Mouse (Mus musculus): ENCODE results near the gene Hdlbp. TPM values are rescaled to one million over a fixed set of nuclear protein-coding genes. Genes with fewer than 3 reads are reported as not detected.

Hdlbp gene
- total and polyA plus RNA-seq, 3 experiments = 141 to 1,954 (median 271) TPM

GRCm38 (mm10) chr1:93403403-93403802, 75.2 kb downstream of the Hdlbp start:
- H3K9me3 ChIP-seq (replicated peaks; ENCODE audit: insufficient read depth, low read length) = no peaks in the 10 kb centered on the region
- peak; percentile 51; the same call in 1 of the 2 replicates for TF ChIP-seq ELF1 (IDR thresholded peaks at IDR 0.05; ENCODE audit: low read depth, low read length)
- no peak for TF ChIP-seq ZNF384 (IDR thresholded peaks at IDR 0.05; ENCODE audit: low read depth, low read length)
- no peak for TF ChIP-seq BHLHE40 (IDR thresholded peaks at IDR 0.05; ENCODE audit: borderline replicate concordance, low read depth, low read length)
- no peaks in the 10 kb centered on the region for H3K79me2 ChIP-seq (ENCODE audit: control insufficient read depth, insufficient read depth, low read length, poor library complexity)
- H3K27me3 ChIP-seq (ENCODE audit: control insufficient read depth in 1 of 2, insufficient read depth in 2 of 2, low read length in 2 of 2) = no peaks in the 10 kb centered on the region
- peak; percentile 68 for DNase-seq (ENCODE audit: low read depth, low spot score)
- H3K27ac ChIP-seq (ENCODE audit: control insufficient read depth, low read depth, low read length) = no peak overlapping the region
- no peak overlapping the region for H3K4me3 ChIP-seq (ENCODE audit: control insufficient read depth in 1 of 2, insufficient read depth in 1 of 2, low read depth in 2 of 2, low read length in 2 of 2)
- H3K36me3 ChIP-seq (ENCODE audit: control insufficient read depth in 1 of 2, insufficient read depth in 2 of 2, low read length in 2 of 2) = peaks cover 0 to 7% of the 10 kb centered on the region in 2 experiments; a peak in 3 of 4 replicates
- H3K4me1 ChIP-seq (ENCODE audit: control insufficient read depth in 1 of 2, insufficient read depth in 2 of 2, low read length in 2 of 2) = peaks cover 0 to 2% of the 10 kb centered on the region in 2 experiments; a peak in 1 of 4 replicates
- no peak overlapping the region for H3K9ac ChIP-seq (ENCODE audit: control insufficient read depth, low read depth, low read length, poor library complexity, severe bottlenecking)

- no peaks in the 10 kb centered on the region; a peak in 1 of 4 replicates for H3K27me3 ChIP-seq (ENCODE audit: control insufficient read depth in 1 of 2, insufficient read depth in 2 of 2, low read length in 2 of 2)
- H3K9ac ChIP-seq (ENCODE audit: control insufficient read depth, low read depth, low read length, poor library complexity, severe bottlenecking) = no peak overlapping the region
- H3K4me1 ChIP-seq (ENCODE audit: control insufficient read depth in 1 of 2, insufficient read depth in 2 of 2, low read length in 2 of 2) = peaks cover 0 to 2% of the 10 kb centered on the region in 2 experiments; a peak in 1 of 4 replicates
- H3K9me3 ChIP-seq (replicated peaks; ENCODE audit: insufficient read depth, low read length) = no peaks in the 10 kb centered on the region
- no peak for DNase-seq (ENCODE audit: low read depth, low spot score)
- H3K79me2 ChIP-seq (ENCODE audit: control insufficient read depth, insufficient read depth, low read length, poor library complexity) = no peaks in the 10 kb centered on the region
- H3K36me3 ChIP-seq (ENCODE audit: control insufficient read depth in 1 of 2, insufficient read depth in 2 of 2, low read length in 2 of 2) = peaks cover 0 to 2% of the 10 kb centered on the region in 2 experiments; a peak in 3 of 4 replicates
- no peak overlapping the region for H3K4me3 ChIP-seq (ENCODE audit: control insufficient read depth in 1 of 2, insufficient read depth in 1 of 2, low read depth in 2 of 2, low read length in 2 of 2)
- no peak overlapping the region for H3K27ac ChIP-seq (ENCODE audit: control insufficient read depth, low read depth, low read length)
- TF ChIP-seq NRF1 (IDR thresholded peaks at IDR 0.05; ENCODE audit: insufficient read depth, low read depth, low read length, poor library complexity, severe bottlenecking) = no peak
Measured at GRCm38 (mm10) chr1:93401191-93402052, 77.2 kb downstream of the Hdlbp start.

DNA sequence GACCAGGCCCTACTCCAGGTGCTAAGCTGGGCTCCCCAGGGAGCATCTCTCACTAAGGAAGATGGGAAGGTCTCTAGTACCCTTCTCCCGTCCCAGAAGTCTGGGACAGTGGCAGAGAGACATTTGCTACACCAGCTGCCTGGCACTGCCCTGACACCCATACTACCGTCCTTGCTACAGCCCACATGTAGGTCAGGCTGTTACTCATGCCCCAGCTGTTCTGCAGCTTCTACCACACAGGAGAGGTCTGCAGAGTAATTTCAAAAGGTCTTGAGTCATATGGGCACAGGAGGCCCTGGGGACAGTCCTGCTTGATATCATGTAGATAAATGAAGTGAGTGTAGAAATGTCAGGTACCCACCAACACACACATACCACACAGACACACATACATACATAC, 89.7 kb downstream of the Hdlbp start:
- Histone ChIP-seq H3K27ac (ENCODE audit: control insufficient read depth, low read depth, low read length) (no peak overlapping the region), H3K27me3 (ENCODE audit: control insufficient read depth in 1 of 2, insufficient read depth in 2 of 2, low read length in 2 of 2) (0 out of 4 replicates have a peak, but pooled peaks cover 0 to 1% of the 10 kb centered on the region in 2 experiments), H3K79me2 (ENCODE audit: control insufficient read depth, insufficient read depth, low read length, poor library complexity) (no peaks in the 10 kb centered on the region), H3K36me3 (ENCODE audit: control insufficient read depth in 1 of 2, insufficient read depth in 2 of 2, low read length in 2 of 2) (no peaks in the 10 kb centered on the region), H3K9me3 (replicated peaks; ENCODE audit: insufficient read depth, low read length) (no peaks in the 10 kb centered on the region), H3K4me3 (ENCODE audit: control insufficient read depth in 1 of 2, insufficient read depth in 1 of 2, low read depth in 2 of 2, low read length in 2 of 2) (no peak overlapping the region), H3K4me1 (ENCODE audit: control insufficient read depth in 1 of 2, insufficient read depth in 2 of 2, low read length in 2 of 2) (0 out of 4 replicates have a peak, but pooled peaks cover 0 to 3% of the 10 kb centered on the region in 2 experiments), H3K9ac (ENCODE audit: control insufficient read depth, low read depth, low read length, poor library complexity, severe bottlenecking) (no peak overlapping the region)
- TF ChIP-seq ETS1 (IDR thresholded peaks at IDR 0.05; ENCODE audit: low read depth, low read length) (no peak), GABPA (IDR thresholded peaks at IDR 0.05; ENCODE audit: low read depth, low read length) (no peak), TBP (IDR thresholded peaks at IDR 0.05; ENCODE audit: low read depth, low read length) (no peak), USF1 (IDR thresholded peaks at IDR 0.05; ENCODE audit: low read depth, low read length) (no peak), POLR2A (IDR thresholded peaks at IDR 0.05; ENCODE audit: control insufficient read depth in 1 of 2, insufficient read depth in 1 of 2, low read depth in 1 of 2, low read length in 2 of 2, poor library complexity in 1 of 2) (no peak)
- DNase-seq (ENCODE audit: low read depth, low spot score) = no peak
